Mouse (Mus musculus): Measurements from ENCODE around the gene 1700057G04Rik.

DNA sequence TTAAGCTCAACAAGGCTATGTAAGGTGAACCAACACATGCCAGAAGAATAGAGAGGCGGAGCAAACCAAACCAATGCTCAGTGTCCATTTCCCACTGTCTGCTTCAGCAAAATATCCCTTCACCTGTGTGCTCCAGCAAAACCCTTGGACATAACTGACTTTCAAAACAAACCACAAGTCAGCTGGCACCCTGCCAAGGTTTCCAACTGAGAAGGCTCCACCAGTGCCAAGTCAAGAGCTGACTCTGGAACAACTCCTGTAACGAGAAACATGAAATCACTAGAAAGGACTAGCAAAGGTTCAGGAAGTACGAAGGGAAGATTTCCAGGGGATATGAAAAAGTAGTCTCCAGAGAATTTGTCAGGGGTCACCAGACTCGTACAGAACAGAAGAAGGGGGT, 38.2 kb upstream of the 1700057G04Rik start:
- no peak for TF ChIP-seq CTCF (IDR thresholded peaks at IDR 0.05; ENCODE audit: low read depth)
- TF ChIP-seq EP300 (IDR thresholded peaks at IDR 0.05; ENCODE audit: low read depth) = no peak
